Mouse (Mus musculus) midbrain, embryonic 11.5 days (tissue): ENCODE measurements at regions not wholly inside any gene's neighbourhood (a gene's known extent, or its start where the extent isn't known, plus 50 kb on each side); places are given as distances from the start of the nearest gene placed in this dataset.

Source experiments
- ATAC-seq: fragments of 200-750 bp; cut with Nextera tagmentation; 2 replicates; pipeline ENCODE4 v1.8.0; 2017; ENCODE audit warnings: moderate TSS enrichment, moderate library complexity; ENCODE audit not compliant: low FRiP score
- DNase-seq: peaks from one replicate; pipeline ENCODE4 v3.0.0; 2015; ENCODE audit warnings: low spot score; ENCODE audit errors: missing footprints
- H3K27ac ChIP-seq: fragments of 300-500 bp; sonication (generic); 2 replicates; pipeline ENCODE4 v1.5.1; 2014; ENCODE audit warnings: low read depth, low read length
- H3K27me3 ChIP-seq: fragments of 300-500 bp; sonication (generic); 2 replicates; pipeline ENCODE4 v1.6.1; 2014; ENCODE audit warnings: mild to moderate bottlenecking, low read length, moderate library complexity, mixed read lengths; ENCODE audit not compliant: control insufficient read depth, insufficient read depth
- H3K36me3 ChIP-seq: fragments of 300-500 bp; sonication (generic); 2 replicates; pipeline ENCODE4 v1.6.1; 2014; ENCODE audit warnings: mild to moderate bottlenecking, low read length, moderate library complexity, mixed read lengths; ENCODE audit not compliant: control insufficient read depth, insufficient read depth
- H3K4me1 ChIP-seq: fragments of 300-500 bp; sonication (generic); 2 replicates; pipeline ENCODE4 v1.6.1; 2014; ENCODE audit warnings: low read length; ENCODE audit not compliant: control insufficient read depth, insufficient read depth
- H3K4me2 ChIP-seq: fragments of 300-500 bp; sonication (generic); 2 replicates; pipeline ENCODE4 v1.6.1; 2014; ENCODE audit warnings: mild to moderate bottlenecking, moderate library complexity
- H3K4me3 ChIP-seq: fragments of 300-500 bp; sonication (generic); 2 replicates; pipeline ENCODE4 v1.5.1; 2014; ENCODE audit warnings: low read depth, low read length
- H3K9ac ChIP-seq: fragments of 300-500 bp; sonication (generic); 2 replicates; pipeline ENCODE4 v1.6.1; 2014; ENCODE audit warnings: low read length
- H3K9me3 ChIP-seq: fragments of 300-500 bp; sonication (generic); 2 replicates; pipeline ENCODE4 v1.6.1; 2016; ENCODE audit warnings: low read length; ENCODE audit not compliant: control insufficient read depth
- WGBS: fragments of 180-500 bp; shearing (Covaris S2); extraction: QIAGEN DNeasy Blood & Tissue Kit; methylation state at CpG from one replicate; pipeline ENCODE4 v1.1.7; 2014; 5-methylcytosine and 5-hydroxymethylcytosine counted together

GRCm38 (mm10) chr2:124718985-124719384 is 348.9 kb upstream of the Slc24a5 start:
- 72% methylated on average over 9 of the region's 9 CpGs for WGBS
- no peak overlapping the region for H3K9ac ChIP-seq
- DNase-seq (no peak), ATAC-seq (no peak)
- H3K9me3 ChIP-seq: no peaks in the 10 kb centered on the region
- H3K27me3 ChIP-seq: no peaks in the 10 kb centered on the region
- no peak overlapping the region for H3K4me2 ChIP-seq
- no peaks in the 10 kb centered on the region for H3K4me1 ChIP-seq
- no peak overlapping the region for H3K4me3 ChIP-seq
- no peaks in the 10 kb centered on the region for H3K36me3 ChIP-seq
- H3K27ac ChIP-seq: no peak overlapping the region

GRCm38 (mm10) chr2:124719820-124720478 is 348.0 kb upstream of the Slc24a5 start:
- H3K36me3 ChIP-seq: no peaks in the 10 kb centered on the region
- H3K4me1 ChIP-seq: no peaks in the 10 kb centered on the region
- H3K4me2 ChIP-seq: no peak overlapping the region
- no peak for ATAC-seq
- no peak overlapping the region for H3K27ac ChIP-seq
- 88% methylated on average over 14 of the region's 14 CpGs for WGBS
- H3K9ac ChIP-seq: no peak overlapping the region
- no peaks in the 10 kb centered on the region for H3K9me3 ChIP-seq
- DNase-seq: no peak
- no peak overlapping the region for H3K4me3 ChIP-seq
- H3K27me3 ChIP-seq: no peaks in the 10 kb centered on the region

GRCm38 (mm10) chr2:124720593-124721445 is 347.1 kb upstream of the Slc24a5 start:
- Histone ChIP-seq H3K27me3 (no peaks in the 10 kb centered on the region), H3K9ac (no peak overlapping the region), H3K4me2 (no peak overlapping the region), H3K36me3 (no peaks in the 10 kb centered on the region), H3K4me1 (no peaks in the 10 kb centered on the region), H3K4me3 (no peak overlapping the region), H3K9me3 (no peaks in the 10 kb centered on the region), H3K27ac (no peak overlapping the region)
- ATAC-seq (no peak), DNase-seq (no peak)
- WGBS: 79% methylated on average over 14 of the region's 14 CpGs

- no peaks in the 10 kb centered on the region for H3K9me3 ChIP-seq
- H3K4me1 ChIP-seq: no peaks in the 10 kb centered on the region
- no peak overlapping the region for H3K4me3 ChIP-seq
- no peak overlapping the region for H3K27ac ChIP-seq
- H3K36me3 ChIP-seq: no peaks in the 10 kb centered on the region
- ATAC-seq (no peak), DNase-seq (no peak)
- H3K9ac ChIP-seq: no peak overlapping the region
- H3K27me3 ChIP-seq: no peaks in the 10 kb centered on the region
- no peak overlapping the region for H3K4me2 ChIP-seq
- 70% methylated on average over 4 of the region's 4 CpGs for WGBS
Measured at GRCm38 (mm10) chr2:124724171-124724570, 343.8 kb upstream of the Slc24a5 start.

- WGBS: 74% methylated on average over 5 of the region's 5 CpGs
- DNase-seq (no peak), ATAC-seq (no peak)
- Histone ChIP-seq H3K4me2 (no peak overlapping the region), H3K9me3 (no peaks in the 10 kb centered on the region), H3K27ac (no peak overlapping the region), H3K36me3 (no peaks in the 10 kb centered on the region), H3K4me1 (no peaks in the 10 kb centered on the region), H3K4me3 (no peak overlapping the region), H3K27me3 (no peaks in the 10 kb centered on the region), H3K9ac (no peak overlapping the region)
Measured at GRCm38 (mm10) chr2:124724827-124725480, 343.0 kb upstream of the Slc24a5 start.

- Histone ChIP-seq H3K4me1 (no peaks in the 10 kb centered on the region), H3K27ac (no peak overlapping the region), H3K27me3 (no peaks in the 10 kb centered on the region), H3K4me3 (no peak overlapping the region), H3K36me3 (no peaks in the 10 kb centered on the region), H3K4me2 (no peak overlapping the region), H3K9ac (no peak overlapping the region), H3K9me3 (no peaks in the 10 kb centered on the region)
- DNase-seq (no peak), ATAC-seq (no peak)
- WGBS: 92% methylated on average over 5 of the region's 5 CpGs
Measured at GRCm38 (mm10) chr2:124727979-124728378, 339.9 kb upstream of the Slc24a5 start.

GRCm38 (mm10) chr2:124732593-124732992 is 335.3 kb upstream of the Slc24a5 start:
- Histone ChIP-seq H3K9me3 (no peaks in the 10 kb centered on the region), H3K27ac (no peak overlapping the region), H3K27me3 (no peaks in the 10 kb centered on the region), H3K4me1 (no peaks in the 10 kb centered on the region), H3K36me3 (no peaks in the 10 kb centered on the region), H3K4me3 (no peak overlapping the region), H3K4me2 (no peak overlapping the region), H3K9ac (no peak overlapping the region)
- DNase-seq (no peak), ATAC-seq (no peak)
- WGBS: 74% methylated on average over 2 of the region's 2 CpGs

- Histone ChIP-seq H3K9me3 (no peaks in the 10 kb centered on the region), H3K4me1 (no peaks in the 10 kb centered on the region), H3K4me2 (no peak overlapping the region), H3K4me3 (no peak overlapping the region), H3K27ac (no peak overlapping the region), H3K27me3 (no peaks in the 10 kb centered on the region), H3K36me3 (no peaks in the 10 kb centered on the region), H3K9ac (no peak overlapping the region)
- DNase-seq (no peak), ATAC-seq (no peak)
- 78% methylated on average over 13 of the region's 13 CpGs for WGBS
Measured at GRCm38 (mm10) chr2:124740848-124741247, 327.1 kb upstream of the Slc24a5 start.

GRCm38 (mm10) chr2:124742964-124743363 is 325.0 kb upstream of the Slc24a5 start:
- Histone ChIP-seq H3K9ac (no peak overlapping the region), H3K36me3 (no peaks in the 10 kb centered on the region), H3K4me2 (no peak overlapping the region), H3K4me3 (no peak overlapping the region), H3K27me3 (no peaks in the 10 kb centered on the region), H3K27ac (no peak overlapping the region), H3K9me3 (no peaks in the 10 kb centered on the region), H3K4me1 (no peaks in the 10 kb centered on the region)
- WGBS: 80% methylated on average over 2 of the region's 2 CpGs
- DNase-seq (no peak), ATAC-seq (no peak)
